Mouse (Mus musculus) kidney, adult 10 weeks (tissue): ENCODE measurements around the gene Ezh1. TPM values are rescaled to one million over a fixed set of nuclear protein-coding genes. Genes with fewer than 3 reads are reported as not detected.

Source experiments
- polyA plus RNA-seq: library from polyadenylated mRNA; stranded (reverse); fragments of 350-450 nt; fragmentation: Illumina TruSeq; extraction: RNeasy Lipid Tissue Mini Kit (QIAGEN cat#74804); gene quantifications from one replicate; pipeline ENCODE4 v1.2.3, GENCODE M21; 2014; ENCODE audit warnings: low read depth, low replicate concordance

Gene Ezh1
- 30.4 TPM for polyA plus RNA-seq

GRCm38 (mm10) chr11:101226065-101226701 is at the start of gene Ezh1:
TSS of gene Ezh1 (minus strand) at chr11:101226463.

GRCm38 (mm10) chr11:101259948-101260825 is 33.9 kb upstream of the Ezh1 start, which contains the start of gene Wnk4:
TSS of gene Wnk4 (plus strand) at chr11:101260567.

GRCm38 (mm10) chr11:101253613-101254389 is 27.5 kb upstream of the Ezh1 start, which contains the start of gene Vps25:
TSS of gene Vps25 (plus strand) at chr11:101253707.

GRCm38 (mm10) chr11:101245855-101246701 is 19.8 kb upstream of the Ezh1 start, which contains the start of gene Ramp2:
TSS of gene Ramp2 (plus strand) at chr11:101246028.

GRCm38 (mm10) chr11:101174851-101175628 is 51.2 kb downstream of the Ezh1 start, which contains the start of gene Ccr10:
TSS of gene Ccr10 (minus strand) at chr11:101175443.

GRCm38 (mm10) chr11:101170811-101171610 is 55.3 kb downstream of the Ezh1 start, which contains the start of gene Plekhh3:
TSS of gene Plekhh3 (minus strand) at chr11:101171351.

GRCm38 (mm10) chr11:101170354-101170810 is 55.9 kb downstream of the Ezh1 start, which contains the start of gene Cntnap1:
TSS of gene Cntnap1 (plus strand) at chr11:101170523.

GRCm38 (mm10) chr11:101155728-101156371 is 70.4 kb downstream of the Ezh1 start, which contains the start of gene Tubg2:
TSS of gene Tubg2 (plus strand) at chr11:101155907.

Other genes starting within 250 kb of the Ezh1 start
- gene Atp6v0a1, start 217.0 kb downstream of the Ezh1 start, polyA plus RNA-seq: 43.7 TPM
- 0.32 TPM for gene Naglu, start 156.5 kb downstream of the Ezh1 start, polyA plus RNA-seq
- not detected for gene Hsd17b1, start 148.1 kb downstream of the Ezh1 start, polyA plus RNA-seq
- 7.6 TPM for gene Coasy, start 143.9 kb downstream of the Ezh1 start, polyA plus RNA-seq
- 48.5 TPM for gene Mlx, start 139.2 kb downstream of the Ezh1 start, polyA plus RNA-seq
- gene Psmc3ip, start 131.0 kb downstream of the Ezh1 start, polyA plus RNA-seq: 3.7 TPM
- gene Retreg3, start 106.6 kb downstream of the Ezh1 start, polyA plus RNA-seq: 37.4 TPM
- gene Tubg1, start 106.5 kb downstream of the Ezh1 start, polyA plus RNA-seq: 0.36 TPM
- gene Tubg2, start 70.6 kb downstream of the Ezh1 start, polyA plus RNA-seq: not detected
- not detected for gene Cntnap1, start 55.9 kb downstream of the Ezh1 start, polyA plus RNA-seq
- gene Plekhh3, start 55.1 kb downstream of the Ezh1 start, polyA plus RNA-seq: not detected
- gene Ccr10, start 51.0 kb downstream of the Ezh1 start, polyA plus RNA-seq: not detected
- 6.7 TPM for gene Ramp2, start 19.6 kb upstream of the Ezh1 start, polyA plus RNA-seq
- gene Vps25, start 27.2 kb upstream of the Ezh1 start, polyA plus RNA-seq: 115 TPM
- gene Wnk4, start 34.1 kb upstream of the Ezh1 start, polyA plus RNA-seq: 2.6 TPM
- 4.6 TPM for gene Cntd1, start 52.5 kb upstream of the Ezh1 start, polyA plus RNA-seq
- gene Coa3, start 52.7 kb upstream of the Ezh1 start, polyA plus RNA-seq: 13.9 TPM
- 96.1 TPM for gene Becn1, start 75.8 kb upstream of the Ezh1 start, polyA plus RNA-seq
- gene Psme3, start 89.8 kb upstream of the Ezh1 start, polyA plus RNA-seq: 180 TPM
- gene Aoc2, start 98.6 kb upstream of the Ezh1 start, polyA plus RNA-seq: 0.28 TPM
- gene Aoc3, start 104.1 kb upstream of the Ezh1 start, polyA plus RNA-seq: 2.3 TPM
- gene G6pc, start 141.1 kb upstream of the Ezh1 start, polyA plus RNA-seq: 542 TPM
- 10.7 TPM for gene Aarsd1, start 191.2 kb upstream of the Ezh1 start, polyA plus RNA-seq
- 0.81 TPM for gene Gm27029, start 198.3 kb upstream of the Ezh1 start, polyA plus RNA-seq
- gene Rundc1, start 198.6 kb upstream of the Ezh1 start, polyA plus RNA-seq: 3.9 TPM
- 2.0 TPM for gene Ptges3l, start 198.9 kb upstream of the Ezh1 start, polyA plus RNA-seq
- 36.8 TPM for gene Rpl27, start 215.8 kb upstream of the Ezh1 start, polyA plus RNA-seq
- gene Ifi35, start 221.9 kb upstream of the Ezh1 start, polyA plus RNA-seq: 0.93 TPM
- gene Rnd2, start 238.5 kb upstream of the Ezh1 start, polyA plus RNA-seq: 4.5 TPM
- 1.5 TPM for gene Vat1, start 239.8 kb upstream of the Ezh1 start, polyA plus RNA-seq